Comparison of ENCODE assay signal across 1 mouse cellular context in the genomic region with DNA sequence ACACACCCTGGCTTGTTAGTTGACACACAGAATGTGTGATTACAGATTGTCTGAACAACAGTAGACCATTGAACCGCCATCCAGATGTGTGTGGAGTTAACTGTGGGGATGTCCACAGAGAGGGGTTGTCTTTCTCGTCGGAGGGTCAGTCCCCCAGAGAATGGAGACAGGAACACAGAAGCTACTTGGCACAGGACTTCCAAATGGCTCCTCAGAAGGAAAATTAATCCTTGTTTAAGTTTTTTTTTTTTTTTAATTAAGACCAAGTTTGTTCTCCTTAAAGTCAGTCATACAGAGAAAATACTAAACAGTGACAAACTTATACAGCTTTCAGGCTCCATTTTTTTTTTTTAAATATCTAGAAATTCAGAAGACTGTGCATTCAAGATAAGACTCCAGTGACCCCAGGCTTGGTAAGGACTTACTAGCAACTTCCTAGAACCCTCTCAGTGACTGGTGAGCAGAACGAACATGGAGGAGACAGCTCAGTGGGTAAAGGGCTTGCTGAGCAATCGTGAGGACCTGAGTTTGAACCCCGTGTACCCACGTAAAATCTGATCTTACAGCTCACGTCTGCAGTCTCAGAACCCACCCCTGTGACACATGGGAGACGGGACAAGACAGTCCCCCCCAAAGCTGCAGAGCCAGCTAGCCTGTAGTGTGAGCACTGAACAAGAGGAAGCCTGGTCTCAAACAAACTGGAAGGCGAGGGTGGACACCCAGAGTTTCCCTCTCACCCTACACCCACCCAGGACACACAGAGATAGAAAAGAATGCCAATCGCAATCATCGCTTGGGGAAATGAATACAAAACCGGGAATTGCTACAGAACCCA.
TF ChIP-seq lines count a peak whose summit lies in the region.

No protein-coding gene starts in this region.

TF ChIP-seq in MEL, 35 proteins besides CTCF, POLR2A, EP300 and RAD21 (continued from another document):
- no peak for TF ChIP-seq GABPA (IDR thresholded peaks at IDR 0.05; ENCODE audit: low read depth, low read length)
- no peak for TF ChIP-seq MEF2A (IDR thresholded peaks at IDR 0.05; ENCODE audit: extremely low read depth, insufficient replicate concordance, low read depth, low read length, poor library complexity, severe bottlenecking)
- TF ChIP-seq E2F4 (IDR thresholded peaks at IDR 0.05; ENCODE audit: borderline replicate concordance, low read depth, low read length), result no peak
- peak; percentile 70 for TF ChIP-seq RCOR1 (IDR thresholded peaks at IDR 0.05; ENCODE audit: low read depth, low read length)
- no peak for TF ChIP-seq USF1 (IDR thresholded peaks at IDR 0.05; ENCODE audit: low read depth, low read length)
- TF ChIP-seq ZNF384 (IDR thresholded peaks at IDR 0.05; ENCODE audit: low read depth, low read length), result peak; percentile 98
- TF ChIP-seq SIN3A (IDR thresholded peaks at IDR 0.05; ENCODE audit: low read length), result peak; percentile 76; the same call in 1 of the 2 replicates
- TF ChIP-seq UBTF (IDR thresholded peaks at IDR 0.05; ENCODE audit: borderline replicate concordance, insufficient read depth, low read depth, low read length), result no peak
- TF ChIP-seq MAX (IDR thresholded peaks at IDR 0.05; ENCODE audit: low read length), result no peak
- no peak for TF ChIP-seq ZC3H11A (IDR thresholded peaks at IDR 0.05; ENCODE audit: low read depth, low read length)
- TF ChIP-seq USF2 (IDR thresholded peaks at IDR 0.05; ENCODE audit: borderline replicate concordance in 1 of 2, insufficient read depth in 1 of 2, low read depth in 1 of 2, low read length in 2 of 2), result no peak
- TF ChIP-seq MAZ (IDR thresholded peaks at IDR 0.05; ENCODE audit: low read depth, low read length), result no peak
- TF ChIP-seq ETS1 (IDR thresholded peaks at IDR 0.05; ENCODE audit: low read depth, low read length), result peak; percentile 80
- no peak for TF ChIP-seq POLR2AphosphoS5 (IDR thresholded peaks at IDR 0.05; ENCODE audit: borderline replicate concordance, low read depth, low read length)
- TF ChIP-seq KAT2A (conservative IDR thresholded peaks at IDR 0.05; ENCODE audit: low read depth, low read length), result no peak
- no peak for TF ChIP-seq SMC3 (IDR thresholded peaks at IDR 0.05; ENCODE audit: low read depth, low read length)
- TF ChIP-seq GATA1 (IDR thresholded peaks at IDR 0.05; ENCODE audit: low read depth, low read length), result peak; percentile 94
- no peak for TF ChIP-seq NELFE (IDR thresholded peaks at IDR 0.05; ENCODE audit: low read depth, low read length)
- TF ChIP-seq CHD1 (IDR thresholded peaks at IDR 0.05; ENCODE audit: low read depth, low read length), result peak; percentile 93; the same call in 1 of the 2 replicates
TF ChIP-seq in MEL: peak in this region for 15.
